Mouse (Mus musculus): ENCODE data around the gene Fbxo28.

Gene Fbxo28

GRCm38 (mm10) chr1:182288601-182289000 is 52.8 kb downstream of the Fbxo28 start:
- no peak for DNase-seq (ENCODE audit: low spot score)

GRCm38 (mm10) chr1:182287781-182288180 is 53.6 kb downstream of the Fbxo28 start:
- no peak for DNase-seq (ENCODE audit: low spot score)

- DNase-seq (ENCODE audit: low spot score), result no peak
These were observed 56.6 kb downstream of the Fbxo28 start for GRCm38 (mm10) chr1:182284795-182285194.

- DNase-seq (ENCODE audit: low spot score), result peak; percentile 9
These were observed 58.2 kb downstream of the Fbxo28 start for GRCm38 (mm10) chr1:182283231-182283630.

GRCm38 (mm10) chr1:182282091-182283075 is 59.0 kb downstream of the Fbxo28 start, which contains the start of gene Degs1:
Gene Degs1, minus strand, starts transcription at chr1:182282804.
- DNase-seq (ENCODE audit: low spot score), result peak; percentile 90

GRCm38 (mm10) chr1:182281251-182281711 is 60.1 kb downstream of the Fbxo28 start:
- DNase-seq (ENCODE audit: low spot score), result peak; percentile 36

- DNase-seq (ENCODE audit: low spot score), result peak; percentile 24
These were observed 60.9 kb downstream of the Fbxo28 start for GRCm38 (mm10) chr1:182280577-182280976.

GRCm38 (mm10) chr1:182280046-182280445 is 61.4 kb downstream of the Fbxo28 start:
- no peak for DNase-seq (ENCODE audit: low spot score)

GRCm38 (mm10) chr1:182279436-182279835 is 62.0 kb downstream of the Fbxo28 start:
- DNase-seq (ENCODE audit: low spot score), result no peak

GRCm38 (mm10) chr1:182275109-182275508 is 66.3 kb downstream of the Fbxo28 start:
- no peak for DNase-seq (ENCODE audit: low spot score)

GRCm38 (mm10) chr1:182271632-182272031 is 69.8 kb downstream of the Fbxo28 start:
- DNase-seq (ENCODE audit: low spot score), result no peak

- no peak for DNase-seq (ENCODE audit: low spot score)
These were observed 70.3 kb downstream of the Fbxo28 start for GRCm38 (mm10) chr1:182271130-182271529.

GRCm38 (mm10) chr1:182268317-182268716 is 73.1 kb downstream of the Fbxo28 start:
- DNase-seq (ENCODE audit: low spot score), result no peak

- no peak for DNase-seq (ENCODE audit: low spot score)
These were observed 75.4 kb downstream of the Fbxo28 start for GRCm38 (mm10) chr1:182266028-182266525.

Data from T-cell, adult 2 months (primary cell).